Mouse (Mus musculus) erythroblast, adult 5-6 weeks (primary cell): ENCODE data around the gene Tmie. TPM values are rescaled to one million over a fixed set of nuclear protein-coding genes. Genes with fewer than 3 reads are reported as not detected.
A peak's percentile ranks its signal among the peaks of the same experiment; 100 is the strongest.

Experiments used
- ATAC-seq: replicated peaks from 2 replicates; pipeline ENCODE4 v1.8.0; 2016; ENCODE audit warnings: moderate number of reproducible peaks, mild to moderate bottlenecking, moderate TSS enrichment, inconsistent platforms; ENCODE audit not compliant: poor library complexity, low FRiP score, severe bottlenecking
- total RNA-seq, 2 experiments: library from RNA; stranded (forward) in 1 of 2; stranded (reverse) in 1 of 2; fragments of 150-400 nt in 1 of 2; fragments of 200-764, 138-1000 nt in 1 of 2; gene quantifications; 2 replicates each; pipeline versions ENCODE4 v1.2.3 to v1.2.4; 2015 to 2017; ENCODE audit warnings: low replicate concordance in 2 of 2

Tmie gene
- total RNA-seq, 2 experiments from 2014 or later = not detected

GRCm38 (mm10) chr9:110891077-110891828, 11.3 kb upstream of the Tmie start:
- no peak for ATAC-seq

- no peak for ATAC-seq
Measured at GRCm38 (mm10) chr9:110890026-110890783, 10.3 kb upstream of the Tmie start.

GRCm38 (mm10) chr9:110888935-110889334, 9.0 kb upstream of the Tmie start:
- no peak for ATAC-seq

GRCm38 (mm10) chr9:110887388-110888303, 7.7 kb upstream of the Tmie start:
- ATAC-seq = no peak

GRCm38 (mm10) chr9:110881953-110882352, 2.0 kb upstream of the Tmie start:
- no peak for ATAC-seq

GRCm38 (mm10) chr9:110880772-110881171, 859 bp upstream of the Tmie start:
- ATAC-seq = no peak

- no peak for ATAC-seq
Measured at GRCm38 (mm10) chr9:110879191-110879920, 557 bp downstream of the Tmie start, which contains the start of gene Als2cl. Gene Als2cl, plus strand, starts transcription at chr9:110879870.

GRCm38 (mm10) chr9:110877888-110878287, 2.0 kb downstream of the Tmie start:
- ATAC-seq = no peak

- ATAC-seq = no peak
Measured at GRCm38 (mm10) chr9:110877353-110877752, 2.6 kb downstream of the Tmie start.

GRCm38 (mm10) chr9:110875288-110875695, 4.6 kb downstream of the Tmie start:
- no peak for ATAC-seq

- ATAC-seq = no peak
Measured at GRCm38 (mm10) chr9:110874660-110875191, 5.2 kb downstream of the Tmie start.

- no peak for ATAC-seq
Measured at GRCm38 (mm10) chr9:110873681-110874659, 5.9 kb downstream of the Tmie start.

GRCm38 (mm10) chr9:110871030-110871429, 8.9 kb downstream of the Tmie start:
- ATAC-seq = peak; percentile 51; the same call in 1 of the 2 replicates

GRCm38 (mm10) chr9:110858967-110859596, 20.8 kb downstream of the Tmie start:
- ATAC-seq = no peak

- ATAC-seq = no peak
Measured at GRCm38 (mm10) chr9:110858523-110858922, 21.4 kb downstream of the Tmie start.

GRCm38 (mm10) chr9:110857781-110858472, 22.0 kb downstream of the Tmie start, which contains the start of gene Prss50:
Gene Prss50, plus strand, starts transcription at chr9:110857967.
- no peak for ATAC-seq

GRCm38 (mm10) chr9:110856920-110857319, 23.0 kb downstream of the Tmie start:
- ATAC-seq = no peak
